Mouse (Mus musculus) liver, embryonic 14.5 days (tissue): ENCODE results near the gene Tmem9b.

ENCODE experiments used
- CTCF ChIP-seq: IDR thresholded peaks from 2 replicates; pipeline ENCODE4 v1.5.1; 2016; ENCODE audit warnings: antibody characterized with exemption, low read depth, control low read depth
- EP300 ChIP-seq: IDR thresholded peaks from 2 replicates; pipeline ENCODE4 v1.6.1; 2016; ENCODE audit warnings: antibody characterized with exemption, low read depth

DNA sequence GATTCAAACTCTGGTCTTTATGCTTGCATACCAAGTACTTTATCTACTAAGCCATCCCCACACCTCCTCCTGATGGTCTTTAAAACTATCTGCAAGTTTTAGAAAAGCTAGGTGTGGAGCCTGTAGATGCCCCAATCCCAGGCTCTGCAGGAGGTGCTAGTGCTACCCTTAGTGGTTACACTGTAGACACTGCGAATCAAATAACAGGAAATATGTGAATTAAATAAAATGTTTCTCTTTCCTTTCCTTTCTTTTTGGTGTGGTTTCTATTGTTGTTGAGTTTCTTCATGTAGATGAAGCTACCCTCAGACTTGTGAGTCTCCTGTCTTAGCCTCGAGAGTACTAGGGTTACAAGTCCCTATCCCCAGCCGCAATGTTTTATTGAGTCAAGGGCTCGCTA lies 11.0 kb downstream of the Tmem9b start:
- TF ChIP-seq CTCF = no peak
- no peak for TF ChIP-seq EP300
